Mouse (Mus musculus) brain, embryonic 14.5 days (tissue): ENCODE measurements at regions not wholly inside any gene's neighbourhood (a gene's known extent, or its start where the extent isn't known, plus 50 kb on each side); places are given as distances from the start of the nearest gene placed in this dataset.

Source experiments
- DNase-seq: peaks from one replicate; pipeline ENCODE4 v3.0.0-alpha.2; 2011; ENCODE audit warnings: low read depth
- CTCF ChIP-seq: fragments of 200-500 bp; IDR thresholded peaks from 2 replicates; pipeline ENCODE4 v1.5.1; 2012; ENCODE audit warnings: inconsistent platforms, mild to moderate bottlenecking, moderate library complexity, borderline replicate concordance; ENCODE audit not compliant: insufficient read depth, insufficient read length; ENCODE audit errors: extremely low read depth
- POLR2A ChIP-seq: fragments of 200-500 bp; IDR thresholded peaks from 2 replicates; pipeline ENCODE4 v1.6.1; 2012; ENCODE audit warnings: mild to moderate bottlenecking, inconsistent platforms, borderline replicate concordance; ENCODE audit not compliant: poor library complexity, insufficient read depth, insufficient read length, severe bottlenecking; ENCODE audit errors: extremely low read depth

DNA sequence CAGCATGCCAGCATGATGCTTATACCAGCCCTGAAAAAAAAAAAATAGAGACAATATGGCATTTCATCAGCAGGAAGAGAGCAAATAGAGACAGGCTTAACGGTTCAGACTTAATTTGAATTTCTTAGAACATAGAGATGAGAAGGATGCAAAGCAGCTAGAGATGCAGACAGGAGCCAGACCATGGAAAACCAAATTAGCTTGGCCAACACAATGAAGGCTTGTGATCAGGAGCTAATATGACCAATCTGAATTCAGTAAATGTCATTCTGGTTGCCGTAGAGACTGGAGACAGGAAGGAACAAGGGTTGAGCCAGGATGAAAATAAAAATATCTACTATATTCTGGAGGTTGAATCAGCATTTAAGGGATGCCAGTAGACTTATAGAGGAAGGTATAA, 248.3 kb upstream of the Gm10192 start:
- TF ChIP-seq CTCF: no peak
- TF ChIP-seq POLR2A: no peak
- peak; percentile 62 for DNase-seq

- TF ChIP-seq CTCF (no peak), POLR2A (no peak)
- DNase-seq: no peak
Observed at GRCm38 (mm10) chr4:97419845-97420244, 236.9 kb upstream of the Gm10192 start.

- DNase-seq: peak; percentile 93
- no peak for TF ChIP-seq POLR2A
- TF ChIP-seq CTCF: no peak
Observed at GRCm38 (mm10) chr4:97418616-97419015, 235.7 kb upstream of the Gm10192 start.

DNA sequence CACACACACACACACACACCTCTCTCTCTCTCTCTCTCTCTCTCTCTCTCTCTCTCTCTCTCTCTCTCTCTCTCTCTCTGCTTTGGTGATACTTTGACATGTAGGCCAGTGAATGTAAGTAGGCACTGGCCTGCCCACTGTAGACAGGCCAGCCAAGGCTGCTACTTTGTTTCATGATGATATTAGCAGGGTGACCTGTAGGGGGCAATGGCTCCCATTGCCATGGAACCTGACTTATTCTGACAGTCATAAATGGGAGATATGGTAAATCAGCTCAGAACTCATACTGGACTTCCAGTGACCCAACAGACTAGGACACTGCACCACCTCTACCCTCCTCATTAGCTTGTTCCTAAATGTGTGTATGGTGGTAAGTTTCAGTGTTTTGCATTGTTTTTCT, 235.0 kb upstream of the Gm10192 start:
- no peak for TF ChIP-seq POLR2A
- peak; percentile 30; the same call in 1 of the 2 replicates for TF ChIP-seq CTCF
- no peak for DNase-seq

- no peak for TF ChIP-seq POLR2A
- DNase-seq: peak; percentile 31
Observed at GRCm38 (mm10) chr4:97408633-97409296, 225.8 kb upstream of the Gm10192 start.

- peak; percentile 65 for DNase-seq
- no peak for TF ChIP-seq POLR2A
- TF ChIP-seq CTCF: no peak
Observed at GRCm38 (mm10) chr4:97394697-97395280, 211.8 kb upstream of the Gm10192 start.

DNA sequence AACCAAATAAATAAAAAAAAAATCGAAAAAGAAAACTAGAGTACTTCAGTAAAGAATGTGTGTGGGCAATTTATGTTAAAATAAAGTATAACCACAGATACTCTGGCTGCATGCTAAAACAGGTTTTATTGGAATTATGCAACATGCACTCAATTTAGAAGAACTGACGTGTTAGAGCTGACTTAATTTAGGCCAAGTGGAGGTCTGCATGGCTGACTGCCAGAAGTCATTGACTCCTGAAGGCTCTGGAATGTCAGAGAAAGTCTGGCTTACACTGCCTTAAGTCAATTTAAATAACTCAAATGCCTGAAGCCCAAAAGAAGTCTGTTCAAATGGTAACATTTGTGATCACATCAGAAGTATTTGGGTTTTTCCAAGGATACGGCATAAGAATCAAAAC, 198.1 kb upstream of the Gm10192 start:
- TF ChIP-seq POLR2A (no peak), CTCF (no peak)
- DNase-seq: peak; percentile 33

- TF ChIP-seq POLR2A (no peak), CTCF (no peak)
- DNase-seq: peak; percentile 79
Observed at GRCm38 (mm10) chr4:97377593-97378542, 194.9 kb upstream of the Gm10192 start.

DNA sequence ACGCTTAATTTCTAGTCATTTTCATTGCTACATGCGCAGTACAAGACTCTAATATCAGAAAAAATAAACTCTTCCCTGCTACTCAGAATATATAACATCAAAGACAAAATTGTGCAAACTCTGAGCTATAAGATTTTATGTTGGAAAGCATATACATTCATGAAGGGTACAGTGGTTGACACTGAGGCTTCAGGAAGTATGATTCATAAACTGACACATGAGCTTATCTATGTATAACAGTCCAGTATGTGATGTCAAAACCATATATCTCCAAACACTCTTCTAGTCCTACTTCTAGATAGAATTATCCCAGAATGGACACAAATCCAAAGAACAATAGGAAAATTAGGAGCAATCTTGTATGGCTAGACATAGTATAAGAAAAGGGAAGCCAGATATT, 177.5 kb upstream of the Gm10192 start:
- TF ChIP-seq POLR2A: no peak
- no peak for TF ChIP-seq CTCF
- no peak for DNase-seq

DNA sequence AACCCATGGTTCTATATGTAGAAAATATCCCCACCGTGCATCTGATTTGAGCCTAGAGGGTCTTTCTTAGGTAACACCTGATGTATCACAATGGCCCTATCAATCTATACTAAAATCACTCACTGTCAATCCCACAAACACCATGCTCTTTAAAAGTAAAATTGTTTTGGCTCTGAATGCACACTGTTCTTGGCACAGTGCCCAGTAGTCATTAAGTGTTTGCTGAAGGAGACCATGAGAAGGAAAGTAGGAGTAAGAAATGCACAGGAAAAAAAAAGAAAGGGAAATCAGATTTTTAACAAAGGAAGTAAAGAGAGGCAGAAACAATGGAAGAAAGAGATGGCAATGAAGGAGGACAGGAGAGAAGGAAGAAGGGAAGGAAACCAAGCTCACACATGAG, 175.0 kb upstream of the Gm10192 start:
- TF ChIP-seq POLR2A (no peak), CTCF (no peak)
- peak; percentile 72 for DNase-seq

- TF ChIP-seq CTCF: no peak
- no peak for TF ChIP-seq POLR2A
- DNase-seq: peak; percentile 38
Observed at GRCm38 (mm10) chr4:97346799-97347198, 163.8 kb upstream of the Gm10192 start.
